In the genomic region with DNA sequence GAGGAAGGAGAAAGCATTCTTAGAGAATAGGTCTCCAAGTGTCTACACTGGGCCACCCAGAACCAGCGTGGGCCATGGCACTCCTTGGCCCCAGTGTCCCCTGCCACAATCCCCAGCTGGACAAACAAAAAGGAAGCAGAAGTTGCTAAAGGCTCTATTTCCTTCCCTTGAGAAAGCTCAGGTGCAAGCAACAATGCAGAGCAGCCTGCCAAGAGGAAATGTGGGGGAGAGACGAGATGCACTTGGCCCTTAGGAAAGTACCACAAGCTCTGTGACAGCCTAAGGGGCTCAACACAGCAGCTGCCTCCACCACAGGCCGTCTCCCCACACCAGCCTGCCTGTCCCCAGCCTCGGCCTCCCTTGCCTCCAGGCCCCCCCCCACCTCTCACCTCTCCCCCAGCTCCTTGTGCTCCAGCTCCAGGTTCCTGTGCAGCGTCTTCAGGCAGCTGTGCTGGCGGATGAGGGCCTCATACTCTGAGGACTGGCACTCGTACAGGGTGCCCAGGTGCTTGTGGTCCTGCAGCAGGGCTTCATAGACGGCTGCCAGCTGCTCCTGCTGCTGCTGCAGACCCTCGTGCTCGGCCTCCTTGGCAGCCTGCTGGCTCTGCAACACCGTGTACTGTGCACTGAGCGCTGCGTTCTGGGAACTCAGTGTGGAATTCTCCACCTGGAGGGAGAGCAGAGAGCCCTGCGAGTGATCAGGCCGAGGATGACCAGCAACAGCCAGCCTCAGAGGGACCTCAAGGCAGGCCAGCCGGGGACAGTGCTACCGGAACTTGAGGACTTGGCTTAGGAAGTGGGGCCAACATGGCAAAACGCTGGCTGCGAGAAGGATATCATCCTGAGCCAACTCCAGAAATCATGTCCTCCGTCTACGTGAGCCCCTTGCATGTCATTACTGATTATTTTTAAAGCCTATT, we compare ENCODE assay signal across 8 mouse cellular contexts. TPM values are rescaled to one million over a fixed set of nuclear protein-coding genes. Genes with fewer than 3 reads are reported as not detected.
DNase-seq lines count a peak whose midpoint lies in the region; ATAC-seq and TF ChIP-seq lines count a peak whose summit lies in the region.

No protein-coding gene starts in this region.

- H3K9ac ChIP-seq in hindbrain, embryonic 12.5 days: no peak overlapping the region
- H3K9ac ChIP-seq in embryonic facial prominence, embryonic 15.5 days: no peak overlapping the region
- no peak overlapping the region for H3K9ac ChIP-seq in hindbrain, postnatal 0 days (replicated peaks; ENCODE audit: low read length)

- no peak overlapping the region for H3K4me2 ChIP-seq in hindbrain, embryonic 12.5 days (replicated peaks)
- no peak overlapping the region for H3K4me2 ChIP-seq in embryonic facial prominence, embryonic 15.5 days (replicated peaks)
- H3K4me2 ChIP-seq in hindbrain, postnatal 0 days (ENCODE audit: low read depth, low read length): no peak overlapping the region

- H3K36me3 ChIP-seq in hindbrain, embryonic 12.5 days: peaks cover 72% of the 10 kb centered on the region
- peaks cover 98% of the 10 kb centered on the region for H3K36me3 ChIP-seq in hindbrain, embryonic 10.5 days
- no peaks in the 10 kb centered on the region for H3K36me3 ChIP-seq in embryonic facial prominence, embryonic 15.5 days
- H3K36me3 ChIP-seq in hindbrain, postnatal 0 days (ENCODE audit: insufficient read depth, low read length): peaks cover 17% of the 10 kb centered on the region; the same call in 1 of the 2 replicates

- no peak for TF ChIP-seq CTCF in hindbrain, postnatal 0 days (IDR thresholded peaks at IDR 0.05; ENCODE audit: low read depth)

- H3K9me3 ChIP-seq in hindbrain, embryonic 12.5 days (replicated peaks): no peaks in the 10 kb centered on the region
- H3K9me3 ChIP-seq in hindbrain, embryonic 10.5 days: no peaks in the 10 kb centered on the region
- no peaks in the 10 kb centered on the region for H3K9me3 ChIP-seq in embryonic facial prominence, embryonic 15.5 days (replicated peaks)
- H3K9me3 ChIP-seq in hindbrain, postnatal 0 days (ENCODE audit: low read length): no peaks in the 10 kb centered on the region

- no peak for DNase-seq in hindbrain, embryonic 10.5 days (ENCODE audit: low spot score)
- DNase-seq in hindbrain, postnatal 0 days (ENCODE audit: low spot score): peak; percentile 16
- DNase-seq in lung, postnatal 36 days: peak; percentile 41
- DNase-seq in layer of hippocampus, adult 9-10 months (ENCODE audit: low spot score): no peak
- no peak for DNase-seq in cerebellum, postnatal 36 days
- no peak for DNase-seq in gastrocnemius, postnatal 10 days

- H3K27ac ChIP-seq in hindbrain, embryonic 12.5 days: peak overlapping the region; percentile 23; the same call in 1 of the 2 replicates
- H3K27ac ChIP-seq in hindbrain, embryonic 10.5 days: no peak overlapping the region
- H3K27ac ChIP-seq in embryonic facial prominence, embryonic 15.5 days (replicated peaks): peak overlapping the region; percentile 24
- no peak overlapping the region for H3K27ac ChIP-seq in hindbrain, postnatal 0 days

- 0 out of 2 replicates have a peak, but pooled peaks cover 4% of the 10 kb centered on the region for H3K4me1 ChIP-seq in hindbrain, embryonic 12.5 days
- peaks cover 7% of the 10 kb centered on the region; the same call in 1 of the 2 replicates for H3K4me1 ChIP-seq in hindbrain, embryonic 10.5 days (replicated peaks)
- H3K4me1 ChIP-seq in embryonic facial prominence, embryonic 15.5 days: peaks cover 17% of the 10 kb centered on the region
- no peaks in the 10 kb centered on the region for H3K4me1 ChIP-seq in hindbrain, postnatal 0 days (ENCODE audit: insufficient read depth, low read length)

- no peaks in the 10 kb centered on the region for H3K27me3 ChIP-seq in hindbrain, embryonic 12.5 days
- no peaks in the 10 kb centered on the region for H3K27me3 ChIP-seq in hindbrain, embryonic 10.5 days (ENCODE audit: insufficient read depth, poor library complexity, severe bottlenecking)
- no peaks in the 10 kb centered on the region for H3K27me3 ChIP-seq in embryonic facial prominence, embryonic 15.5 days
- no peaks in the 10 kb centered on the region for H3K27me3 ChIP-seq in hindbrain, postnatal 0 days (ENCODE audit: insufficient read depth, low read length)

- 75% methylated on average over 21 of the region's 21 CpGs for WGBS in hindbrain, embryonic 12.5 days
- WGBS in hindbrain, embryonic 10.5 days: 84% methylated on average over 21 of the region's 21 CpGs
- WGBS in embryonic facial prominence, embryonic 15.5 days: 56% methylated on average over 21 of the region's 21 CpGs
- 57% methylated on average over 21 of the region's 21 CpGs for WGBS in hindbrain, postnatal 0 days

- no peak overlapping the region for H3K4me3 ChIP-seq in hindbrain, embryonic 12.5 days
- no peak overlapping the region for H3K4me3 ChIP-seq in hindbrain, embryonic 10.5 days
- H3K4me3 ChIP-seq in embryonic facial prominence, embryonic 15.5 days (replicated peaks): no peak overlapping the region
- no peak overlapping the region for H3K4me3 ChIP-seq in hindbrain, postnatal 0 days (ENCODE audit: low read length)

- ATAC-seq in hindbrain, embryonic 12.5 days (ENCODE audit: low FRiP score): no peak
- ATAC-seq in embryonic facial prominence, embryonic 15.5 days (ENCODE audit: insufficient number of reproducible peaks, low FRiP score, low TSS enrichment, low read depth): peak; percentile 36
- ATAC-seq in hindbrain, postnatal 0 days: peak; percentile 24; the same call in 1 of the 2 replicates

RNA-seq across cellular contexts. Expression of gene Gpr68, which starts 29.7 kb away (rescaled TPM):
- 0.48 and 0.68 TPM in 2 replicates for polyA plus RNA-seq in hindbrain, embryonic 12.5 days (2016; fragmentation: Nextera tagmentation; extraction: Ambion mirVana)
- polyA plus RNA-seq in hindbrain, embryonic 10.5 days (2016; fragmentation: Nextera tagmentation; extraction: Ambion mirVana): 0.10 and 0.21 TPM in 2 replicates
- polyA plus RNA-seq in embryonic facial prominence, embryonic 15.5 days (2015; fragmentation: Nextera tagmentation; extraction: Ambion mirVana): 0.65 and 0.98 TPM in 2 replicates
- total RNA-seq in hindbrain, postnatal 0 days (2014; rRNA removed): 29.5 and 33.1 TPM in 2 replicates
- 6.0 and 8.1 TPM in 2 replicates for polyA plus RNA-seq in hindbrain, postnatal 0 days (2015; fragmentation: Nextera tagmentation; extraction: Ambion mirVana)
- total RNA-seq in gastrocnemius, postnatal 10 days (2021): under 1 TPM; 0.09 to 0.63 TPM

Comparison
In these comparisons a context has a peak if more than half of its experiments do, and no peak if none do; other contexts are left out.
1. H3K27ac ChIP-seq: peak in hindbrain, embryonic 12.5 days (single experiment) and embryonic facial prominence, embryonic 15.5 days (single experiment); none in hindbrain, embryonic 10.5 days (single experiment) and hindbrain, postnatal 0 days (single experiment).
2. DNase-seq: peak in hindbrain, postnatal 0 days (single experiment) and lung, postnatal 36 days (single experiment); none in hindbrain, embryonic 10.5 days (single experiment), layer of hippocampus, adult 9-10 months (single experiment), cerebellum, postnatal 36 days (0 of 2) and gastrocnemius, postnatal 10 days (single experiment).